Mouse (Mus musculus) thymus, adult 2 months (tissue): ENCODE measurements around the gene Frzb.

Experiments
- CTCF ChIP-seq: fragments of 200-500 bp; IDR thresholded peaks from 2 replicates; pipeline ENCODE4 v1.5.1; 2012; ENCODE audit warnings: mild to moderate bottlenecking, control low read depth, low read length, moderate library complexity, borderline replicate concordance; ENCODE audit not compliant: control insufficient read depth, poor library complexity, insufficient read depth; ENCODE audit errors: extremely low read depth
- POLR2A ChIP-seq: fragments of 200-500 bp; IDR thresholded peaks from 2 replicates; pipeline ENCODE4 v1.6.1; 2012; ENCODE audit warnings: mild to moderate bottlenecking, low read length, control low read depth, moderate library complexity; ENCODE audit not compliant: control insufficient read depth, poor library complexity, insufficient read depth; ENCODE audit errors: extremely low read depth

GRCm38 (mm10) chr2:80398595-80399099 is 48.8 kb downstream of the Frzb start:
- no peak for TF ChIP-seq POLR2A
- TF ChIP-seq CTCF: no peak
